Mouse (Mus musculus) brain, embryonic 18.5 days (tissue): Measurements from ENCODE around the gene Cactin.

Source experiments
- DNase-seq: peaks from one replicate; pipeline ENCODE4 v3.0.0-alpha.2; 2012; ENCODE audit warnings: low read depth, low spot score

Gene Cactin

GRCm38 (mm10) chr10:81297845-81298244, 23.1 kb upstream of the Cactin start:
- DNase-seq = no peak

GRCm38 (mm10) chr10:81298369-81299100, 22.4 kb upstream of the Cactin start:
- DNase-seq = no peak

DNA sequence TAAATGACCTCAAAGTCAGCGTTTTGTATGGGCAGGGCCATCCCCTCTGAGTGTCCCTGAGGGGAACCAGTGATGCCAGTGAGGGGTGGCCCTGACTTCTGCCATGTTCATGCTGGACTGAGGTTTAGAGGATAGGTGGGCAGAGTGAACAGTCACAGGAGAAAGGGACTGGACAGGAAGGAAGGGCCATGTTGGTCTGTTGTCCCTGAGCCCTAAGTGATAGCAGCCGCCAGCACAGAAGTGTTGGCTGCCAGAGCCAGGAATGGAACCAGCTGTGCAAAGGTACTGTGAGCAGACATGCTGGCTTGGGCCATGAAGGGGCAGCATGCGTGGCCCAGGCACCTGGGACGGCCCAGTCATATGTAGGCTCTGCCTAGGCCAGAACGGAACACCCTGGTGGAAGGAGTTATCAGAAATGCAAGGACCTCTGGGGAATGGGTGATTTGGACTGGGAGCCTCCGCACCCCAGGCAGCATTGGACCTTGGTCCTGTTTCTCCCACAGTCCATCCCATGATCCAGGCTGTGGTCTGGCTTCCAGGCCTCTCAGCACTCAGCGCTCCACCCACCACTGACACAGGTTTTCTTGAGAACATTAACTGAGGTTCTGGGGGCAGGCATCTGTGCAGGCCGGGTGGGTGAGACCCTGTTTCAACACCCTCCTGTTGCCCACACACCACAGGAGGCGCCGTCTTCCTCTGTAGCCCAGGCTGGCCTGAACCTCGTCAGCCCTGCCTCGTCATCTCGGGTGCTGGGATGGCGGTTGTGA, 21.1 kb upstream of the Cactin start:
- DNase-seq = no peak

DNA sequence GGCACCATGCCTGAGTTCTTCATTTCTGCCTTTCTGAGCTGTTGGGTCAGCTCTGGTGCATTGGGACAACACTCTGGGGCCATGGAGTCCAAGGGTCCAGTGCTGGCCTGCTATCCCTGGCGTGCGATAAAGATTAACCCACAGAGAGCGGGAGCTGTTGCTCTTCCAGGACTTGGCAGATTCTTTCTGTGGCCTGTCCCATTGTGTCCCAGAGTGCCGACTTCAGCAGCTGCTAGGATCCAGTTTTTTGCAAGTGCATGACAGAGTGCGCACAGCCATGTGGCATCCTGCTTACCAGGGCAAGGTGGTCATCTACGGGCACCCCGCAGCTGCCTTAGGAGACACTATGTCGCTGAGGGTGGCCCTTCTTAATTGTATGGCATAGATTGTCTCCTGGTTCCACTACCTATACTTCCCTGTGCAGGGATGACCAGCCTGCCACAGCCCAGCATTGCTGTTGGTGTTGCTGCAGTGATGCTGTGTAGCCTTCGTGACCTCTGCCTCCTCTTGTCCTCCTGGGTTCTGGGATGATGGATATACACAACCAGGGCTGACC, 20.5 kb upstream of the Cactin start:
- no peak for DNase-seq

GRCm38 (mm10) chr10:81301321-81301720, 19.6 kb upstream of the Cactin start:
- DNase-seq = no peak

- DNase-seq = no peak
Measured at GRCm38 (mm10) chr10:81302288-81302687, 18.6 kb upstream of the Cactin start.

GRCm38 (mm10) chr10:81302781-81303218, 18.1 kb upstream of the Cactin start:
- no peak for DNase-seq

- DNase-seq = no peak
Measured at GRCm38 (mm10) chr10:81303258-81303657, 17.6 kb upstream of the Cactin start.

DNA sequence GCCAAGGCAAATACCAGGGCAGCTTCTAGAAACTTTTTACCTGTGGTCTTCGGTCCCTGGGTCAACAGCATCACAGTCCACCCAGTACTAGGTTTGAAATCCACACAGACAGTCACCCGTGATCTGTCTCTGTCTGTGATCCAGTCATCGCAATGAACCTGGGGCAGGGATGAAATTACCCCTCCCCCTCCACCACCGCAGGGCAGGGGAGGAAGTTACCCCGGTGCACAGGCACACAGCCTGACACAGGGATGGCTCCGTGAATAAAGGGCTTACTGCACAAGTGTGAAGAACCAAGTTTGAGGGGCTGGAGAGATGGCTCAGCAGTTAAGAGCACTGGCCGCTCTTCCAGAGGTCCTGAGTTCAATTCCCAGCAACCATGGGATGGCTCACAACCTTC, 17.1 kb upstream of the Cactin start:
- DNase-seq = no peak

DNA sequence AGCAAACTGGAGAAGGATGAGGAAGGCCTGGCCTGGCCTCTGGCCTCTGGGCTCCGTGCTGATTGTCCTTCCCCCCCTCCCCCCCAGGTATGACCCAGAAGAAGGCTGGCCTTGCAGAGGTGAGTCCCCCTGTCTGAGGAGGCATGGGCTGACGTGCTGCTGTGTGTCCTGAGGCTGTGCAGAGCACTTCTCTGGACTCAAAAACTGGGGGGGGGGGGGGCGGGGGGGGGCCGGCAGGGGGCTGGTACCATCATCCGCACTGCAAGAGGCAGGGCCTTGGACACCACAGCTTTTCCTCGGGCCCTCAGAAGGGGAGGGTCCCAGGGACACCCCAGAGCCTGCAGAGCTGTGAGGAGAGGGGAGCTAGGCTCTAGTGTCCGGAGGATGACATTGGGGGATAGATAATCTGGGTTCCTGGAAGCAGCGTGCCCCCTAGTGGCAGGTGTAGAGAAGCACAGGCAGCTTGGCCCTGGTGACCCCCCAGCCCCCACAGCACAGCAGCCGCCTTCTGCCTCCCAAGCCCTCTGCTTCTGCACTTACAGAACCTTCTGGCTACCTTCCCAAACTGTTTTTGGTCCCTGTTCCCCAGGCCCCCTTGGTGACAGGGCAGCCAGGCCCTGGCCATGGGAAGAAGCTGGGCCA, 16.2 kb upstream of the Cactin start:
- DNase-seq = no peak

DNA sequence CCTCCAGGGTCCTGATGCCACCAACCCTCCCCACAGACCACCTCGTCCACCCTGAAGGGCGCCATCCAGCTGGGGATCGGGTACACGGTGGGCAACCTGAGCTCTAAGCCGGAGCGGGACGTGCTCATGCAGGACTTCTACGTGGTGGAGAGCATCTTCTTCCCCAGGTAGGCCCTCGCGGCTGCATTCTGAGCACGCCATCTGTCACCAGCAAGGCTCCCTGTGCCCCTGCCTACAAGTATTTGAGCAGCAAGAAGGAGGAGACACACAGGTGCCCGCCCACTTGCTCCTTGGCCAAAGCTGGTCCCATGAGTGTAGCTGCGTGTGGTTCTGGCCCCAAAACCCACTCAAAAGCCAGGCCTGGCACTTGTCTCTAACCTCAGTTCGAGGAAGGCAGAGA, 15.2 kb upstream of the Cactin start:
- no peak for DNase-seq

DNA sequence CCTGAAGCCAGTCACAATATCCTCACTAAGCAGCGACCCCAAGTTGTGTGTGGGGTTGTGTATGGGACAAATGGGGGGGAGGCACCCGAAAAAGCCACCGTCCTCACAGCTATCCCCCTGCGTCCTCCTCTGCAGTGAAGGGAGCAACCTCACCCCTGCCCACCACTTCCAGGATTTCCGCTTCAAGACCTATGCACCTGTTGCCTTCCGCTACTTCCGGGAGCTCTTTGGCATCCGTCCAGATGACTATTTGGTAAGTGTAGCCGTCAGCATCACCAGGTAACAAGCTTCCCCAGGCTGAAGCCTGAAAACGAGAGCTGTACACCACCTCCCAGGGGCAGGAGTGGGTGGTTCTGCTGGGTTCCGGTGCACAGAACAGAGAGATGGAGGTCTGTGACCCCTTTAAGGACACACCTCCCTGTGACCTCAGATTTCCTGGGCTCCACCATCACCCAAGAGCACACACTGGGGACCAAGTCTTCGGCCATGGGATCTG, 14.7 kb upstream of the Cactin start:
- DNase-seq = no peak

GRCm38 (mm10) chr10:81306837-81307682, 13.8 kb upstream of the Cactin start:
- no peak for DNase-seq

DNA sequence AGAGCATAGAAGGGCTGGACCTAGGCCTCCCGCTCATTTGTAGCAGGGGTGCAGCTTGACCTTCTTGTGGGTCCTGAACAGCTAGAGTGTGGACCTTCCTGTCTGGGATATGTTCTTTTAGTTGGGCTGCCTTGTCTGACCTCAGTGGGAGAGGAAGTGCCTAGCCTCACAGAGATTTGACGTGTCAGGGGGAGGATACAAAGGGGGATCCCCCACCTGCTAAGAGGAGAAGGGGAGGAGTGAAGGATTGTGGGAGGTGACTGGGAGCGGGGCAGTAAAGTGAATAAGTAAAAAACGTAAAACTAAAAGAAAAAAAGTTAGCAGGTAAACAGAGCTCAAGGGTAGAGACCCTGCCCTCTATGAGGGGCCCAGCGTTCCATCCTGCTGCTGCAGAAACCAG, 11.3 kb upstream of the Cactin start:
- no peak for DNase-seq

DNA sequence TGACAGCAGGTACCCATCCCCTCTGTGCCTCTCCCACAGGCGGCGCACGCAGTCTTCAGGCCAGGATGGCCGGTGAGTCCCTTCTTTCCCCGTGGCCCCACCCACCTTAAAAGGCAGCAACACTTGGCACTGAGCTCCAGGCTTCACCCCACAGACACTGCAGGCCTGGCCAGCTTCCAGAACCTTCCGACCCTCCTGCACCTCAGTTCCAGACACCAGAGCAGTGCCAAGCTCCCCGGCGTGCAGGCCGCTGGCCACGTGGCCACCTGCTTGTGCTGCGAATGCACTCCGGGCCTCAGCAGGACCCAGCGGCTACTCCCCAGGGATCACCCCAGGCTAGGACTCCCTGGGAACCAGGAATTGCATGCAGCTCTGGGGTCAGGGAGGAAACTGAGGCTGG, 7.3 kb upstream of the Cactin start:
- DNase-seq = no peak

DNA sequence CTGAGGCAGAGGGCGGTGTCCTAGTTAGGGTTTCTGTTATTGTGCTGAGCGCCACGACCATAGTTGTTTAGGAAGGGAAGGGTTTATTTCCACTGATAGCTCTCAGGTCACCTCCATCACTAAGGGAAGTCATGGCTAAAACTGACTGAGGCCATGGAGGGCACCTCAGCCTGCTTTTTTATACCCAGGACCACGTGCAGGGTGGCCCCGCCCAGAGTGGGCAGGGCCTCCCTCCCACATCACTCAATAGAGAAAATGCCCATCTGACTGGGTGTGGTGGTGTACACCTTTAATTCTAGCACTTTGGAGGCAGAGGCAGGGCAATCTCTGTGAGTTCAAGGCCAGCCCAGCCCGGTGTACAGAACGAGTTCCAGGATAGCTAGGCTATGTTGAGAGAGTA, 6.7 kb upstream of the Cactin start:
- DNase-seq = no peak

GRCm38 (mm10) chr10:81315587-81315986, 5.3 kb upstream of the Cactin start:
- no peak for DNase-seq

- no peak for DNase-seq
Measured at GRCm38 (mm10) chr10:81316338-81317060, 4.4 kb upstream of the Cactin start.

- DNase-seq = no peak
Measured at GRCm38 (mm10) chr10:81317273-81317672, 3.6 kb upstream of the Cactin start.

- no peak for DNase-seq
Measured at GRCm38 (mm10) chr10:81318589-81319329, 2.1 kb upstream of the Cactin start.
